Mouse (Mus musculus) ZHBTc4 (cell line): ENCODE data around the gene Pfdn4.

ENCODE experiments used
- DNase-seq: peaks from one replicate; pipeline ENCODE4 v3.0.0-alpha.2; 2011; ENCODE audit warnings: low read depth, low spot score

The Pfdn4 gene

GRCm38 (mm10) chr2:170497091-170497566 lies 901 bp downstream of the Pfdn4 start, which contains the start of gene Cyp24a1:
Gene Cyp24a1 (minus strand): TSS chr2:170497145.
- DNase-seq = peak; percentile 76

DNA sequence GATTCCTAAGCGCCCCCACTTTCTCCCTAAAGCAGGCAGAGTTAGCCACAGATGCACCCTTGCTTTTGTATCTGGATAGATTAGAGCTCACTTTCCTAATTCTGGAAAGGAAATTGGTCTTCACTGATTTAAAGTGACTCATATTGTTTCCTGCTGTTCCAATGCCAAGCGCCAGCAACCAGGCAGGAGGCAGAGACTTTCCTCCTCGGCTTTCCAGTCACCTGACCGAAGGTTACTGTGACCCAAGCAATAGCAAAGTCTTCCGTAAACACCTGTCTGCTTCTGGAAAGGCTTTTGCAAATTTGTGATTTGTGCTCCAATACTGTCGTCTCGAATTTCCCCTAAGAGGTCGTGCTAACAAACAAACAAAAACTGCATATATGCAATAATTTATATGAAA lies 1.8 kb downstream of the Pfdn4 start:
- no peak for DNase-seq

- no peak for DNase-seq
Observed at GRCm38 (mm10) chr2:170503343-170503742, 7.1 kb downstream of the Pfdn4 start.

- DNase-seq = no peak
Observed at GRCm38 (mm10) chr2:170503983-170504382, 7.8 kb downstream of the Pfdn4 start.

- DNase-seq = peak; percentile 83
Observed at GRCm38 (mm10) chr2:170507734-170508133, 11.5 kb downstream of the Pfdn4 start.

DNA sequence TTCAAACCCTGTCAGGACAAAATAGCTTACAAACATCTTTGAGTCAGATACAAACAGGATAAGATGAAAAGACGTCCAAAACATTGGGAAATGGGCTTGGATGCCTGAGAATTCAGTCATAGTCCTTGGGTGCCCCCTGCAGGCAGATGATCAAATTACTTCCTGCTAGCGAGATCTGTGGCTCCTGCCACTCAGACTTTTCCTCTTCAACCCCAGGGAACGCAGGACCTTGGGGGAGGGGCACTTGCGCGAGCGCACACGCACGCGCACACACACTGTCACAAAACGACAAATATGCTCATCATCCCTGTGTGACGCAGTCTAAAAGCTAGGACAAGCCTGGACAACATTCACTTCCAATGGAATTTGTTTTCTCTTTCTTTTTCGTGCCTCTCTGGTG lies 12.6 kb downstream of the Pfdn4 start:
- DNase-seq = peak; percentile 92

DNA sequence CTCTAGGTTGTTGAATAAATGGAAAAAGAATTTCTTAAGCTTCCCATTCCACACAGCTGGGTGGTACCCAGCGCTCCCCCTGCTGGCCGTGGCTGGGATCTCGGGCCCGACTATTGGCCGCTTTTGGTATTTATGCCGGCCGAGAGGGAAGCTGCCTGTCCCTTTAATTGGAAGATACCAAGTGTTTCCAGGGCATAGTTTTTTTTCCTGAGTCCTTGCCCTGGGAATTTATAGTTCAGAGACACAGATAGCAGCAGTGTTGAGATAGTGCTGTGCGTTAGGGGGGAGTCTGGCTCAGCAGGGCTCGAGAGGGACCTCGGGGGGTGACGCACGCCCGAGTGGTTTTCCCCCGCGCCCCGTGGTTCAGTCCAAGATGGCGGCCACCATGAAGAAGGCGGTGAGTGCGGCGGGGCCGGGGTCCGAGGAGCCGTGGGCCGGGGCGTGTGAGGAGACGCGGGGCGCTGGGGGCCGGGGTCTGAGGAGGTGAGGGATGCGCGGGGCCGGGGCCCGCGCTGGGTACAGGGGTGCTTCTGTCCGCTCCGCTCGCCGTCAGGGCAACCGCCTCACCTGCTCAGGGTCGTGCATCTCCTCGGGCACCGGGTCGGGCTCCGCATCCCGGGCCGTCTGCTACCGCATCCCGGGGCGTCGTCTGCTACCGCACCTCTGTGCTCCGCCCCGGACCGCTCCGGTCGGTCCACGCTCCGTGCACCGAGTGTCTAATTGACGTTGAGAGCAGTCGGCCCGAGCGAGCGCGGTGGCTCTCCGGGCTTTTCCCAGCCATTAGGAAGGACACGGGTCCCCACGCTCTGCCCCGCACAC lies 15.1 kb downstream of the Pfdn4 start:
- DNase-seq = peak; percentile 94

DNA sequence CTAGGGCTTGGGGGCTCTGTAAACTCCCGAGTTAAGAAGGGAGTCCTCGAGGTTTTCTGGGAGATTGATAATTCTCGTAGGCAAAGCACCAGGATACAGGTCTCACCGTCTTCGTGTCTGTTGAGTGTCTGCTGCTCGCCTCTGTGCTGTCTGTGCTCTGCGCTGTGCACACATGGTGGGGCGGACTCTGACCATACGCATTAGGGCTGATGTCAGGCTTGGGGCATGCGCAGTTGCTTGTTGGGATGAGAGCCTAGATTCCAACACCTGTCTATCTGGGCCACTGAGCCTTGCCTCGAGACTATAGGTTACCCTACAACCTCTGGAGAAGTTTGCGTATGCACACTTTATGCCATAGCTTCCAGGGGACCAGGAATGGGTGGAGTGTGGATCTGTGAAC lies 17.5 kb downstream of the Pfdn4 start:
- peak; percentile 58 for DNase-seq

DNA sequence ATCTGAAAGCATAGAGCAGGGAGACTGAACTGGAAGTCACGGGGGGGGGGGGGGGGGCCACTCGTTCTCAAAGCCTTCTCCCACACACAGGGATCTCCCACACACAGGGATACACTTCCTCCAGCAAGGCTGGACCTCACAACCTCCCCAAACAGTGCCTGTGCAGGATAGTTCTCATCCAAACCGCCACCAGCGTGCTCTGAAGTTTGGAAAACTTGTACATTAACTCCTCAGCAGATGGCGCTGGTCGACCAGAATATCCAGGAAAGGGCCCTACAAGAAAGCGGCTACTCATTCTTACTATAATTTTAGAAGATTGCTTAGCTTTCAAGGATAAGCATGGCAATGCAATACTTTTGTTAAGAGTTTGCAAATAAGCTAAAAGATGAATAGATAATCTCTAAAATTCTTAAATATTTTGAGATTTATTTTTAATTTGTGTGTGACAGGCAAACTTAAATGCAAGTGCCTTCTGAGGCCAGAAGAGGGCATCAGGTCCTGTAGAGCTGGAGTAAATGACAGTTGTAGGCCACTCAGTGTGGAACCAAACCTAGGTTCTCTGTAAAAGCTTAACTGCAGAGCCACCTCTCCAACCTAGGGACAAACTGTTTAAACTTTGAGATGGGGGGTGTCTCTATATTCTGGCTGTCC lies 24.2 kb downstream of the Pfdn4 start:
- DNase-seq = peak; percentile 84

GRCm38 (mm10) chr2:170526513-170526912 lies 30.3 kb downstream of the Pfdn4 start:
- DNase-seq = peak; percentile 79

DNA sequence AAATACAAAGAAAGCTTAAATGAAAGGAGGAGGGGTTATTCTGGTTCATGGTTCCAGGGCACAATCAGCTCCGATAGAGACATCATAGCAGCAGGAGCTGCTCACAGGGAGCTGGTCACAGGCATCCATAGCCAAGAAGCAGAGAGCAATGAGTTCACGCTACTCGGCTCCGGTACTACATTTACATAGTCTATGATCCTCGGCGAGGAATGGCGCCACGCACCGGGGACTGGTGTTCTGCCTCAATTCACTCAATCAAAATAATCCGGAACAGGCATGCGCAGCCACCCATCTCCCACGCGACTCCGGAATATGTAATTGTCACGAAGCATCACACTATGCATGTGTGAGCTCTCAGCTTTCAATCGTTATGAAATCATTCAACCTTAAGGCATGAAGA lies 31.8 kb downstream of the Pfdn4 start:
- DNase-seq = no peak

DNA sequence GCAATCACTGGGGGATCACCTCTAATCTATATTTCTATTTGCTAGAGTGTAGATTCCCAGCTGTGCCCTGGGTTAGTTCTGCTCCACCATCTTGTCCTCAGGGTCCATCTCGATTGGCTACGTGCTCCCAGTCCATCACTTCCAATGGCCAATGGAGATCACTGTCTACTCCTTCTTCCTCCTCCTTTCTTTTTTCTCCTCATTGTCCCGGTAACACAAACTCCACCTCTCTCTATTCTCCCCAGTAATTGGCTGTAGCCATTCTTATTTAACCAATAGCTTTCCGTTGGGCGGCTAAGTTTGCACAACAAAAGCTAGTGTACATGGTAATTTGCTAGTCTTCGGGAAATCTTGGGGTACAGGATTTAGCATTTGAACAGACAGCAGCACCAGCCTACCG lies 33.5 kb downstream of the Pfdn4 start:
- DNase-seq = peak; percentile 92

GRCm38 (mm10) chr2:170530256-170530655 lies 34.0 kb downstream of the Pfdn4 start:
- peak; percentile 65 for DNase-seq

DNA sequence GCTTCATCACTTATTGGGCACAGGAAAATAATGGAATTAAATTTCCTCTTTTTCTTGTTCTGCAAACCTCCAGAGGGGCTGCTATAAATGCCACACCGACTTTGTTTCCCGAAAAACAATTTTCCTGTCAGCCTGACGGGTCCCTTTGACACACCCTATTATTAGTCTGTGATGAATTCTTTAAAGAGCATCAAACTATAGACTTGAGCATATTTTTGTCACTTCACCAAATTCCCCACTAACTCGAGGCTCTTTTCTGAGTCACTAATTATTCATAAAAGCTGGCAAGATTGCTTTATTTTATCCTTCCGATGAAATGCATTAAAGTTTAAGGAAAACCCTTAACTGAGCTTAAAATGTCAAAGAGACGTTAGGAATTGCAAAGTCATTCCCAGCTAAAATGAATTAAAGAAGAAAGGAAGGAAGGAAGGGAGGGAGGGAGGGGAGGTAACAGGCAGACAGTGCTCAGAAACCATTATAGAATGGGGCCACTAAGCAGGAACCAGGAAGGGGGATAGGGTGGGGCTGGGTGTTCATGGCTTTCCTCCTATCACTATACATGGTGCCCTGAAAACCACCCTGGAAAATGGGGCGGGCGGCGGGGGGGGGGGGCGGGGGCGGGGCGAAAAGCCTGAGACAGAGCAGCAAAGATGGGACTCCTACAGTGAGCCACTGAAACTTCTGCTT lies 38.0 kb downstream of the Pfdn4 start:
- no peak for DNase-seq

GRCm38 (mm10) chr2:170534803-170535174 lies 38.6 kb downstream of the Pfdn4 start:
- DNase-seq = no peak

DNA sequence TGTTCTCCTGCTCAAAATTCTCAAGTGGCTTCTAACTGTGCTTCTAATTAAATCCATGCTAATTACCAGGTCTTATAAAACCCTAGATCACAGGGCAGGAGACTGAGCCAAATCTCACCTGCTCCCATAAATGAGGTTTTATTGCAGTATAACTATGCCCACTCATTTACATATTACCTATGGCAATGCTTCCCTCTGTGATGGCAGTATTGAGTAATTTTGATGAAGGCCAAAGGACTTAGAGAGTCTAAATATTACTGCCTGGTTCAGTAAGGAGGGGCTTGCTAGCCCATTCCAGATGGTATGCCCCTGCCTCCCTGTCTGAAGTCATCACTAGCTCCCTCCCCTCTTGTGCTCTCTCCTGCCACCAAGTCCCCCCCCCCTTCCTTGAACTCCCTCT lies 39.6 kb downstream of the Pfdn4 start:
- no peak for DNase-seq

DNA sequence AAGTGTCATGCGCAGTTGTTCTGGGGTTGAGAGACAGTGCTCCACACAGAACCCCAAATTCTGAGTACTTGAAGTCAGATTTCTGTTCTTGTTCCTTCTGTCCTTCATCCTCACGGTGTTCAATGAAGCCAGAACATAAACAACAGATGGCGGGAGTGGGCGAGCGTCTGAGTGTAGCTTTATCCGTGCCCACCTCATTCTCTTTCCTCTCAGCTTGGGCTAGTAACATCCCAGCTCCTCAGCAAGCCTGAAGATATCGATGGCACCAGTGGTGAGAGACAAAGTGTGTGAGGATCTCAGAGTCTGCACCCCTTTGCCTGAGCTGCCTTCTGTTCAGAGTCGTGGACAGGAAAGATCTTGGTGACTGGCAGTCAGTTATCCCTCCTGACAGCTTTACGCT lies 43.0 kb downstream of the Pfdn4 start:
- no peak for DNase-seq

GRCm38 (mm10) chr2:170543625-170544024 lies 47.4 kb downstream of the Pfdn4 start:
- DNase-seq = no peak

DNA sequence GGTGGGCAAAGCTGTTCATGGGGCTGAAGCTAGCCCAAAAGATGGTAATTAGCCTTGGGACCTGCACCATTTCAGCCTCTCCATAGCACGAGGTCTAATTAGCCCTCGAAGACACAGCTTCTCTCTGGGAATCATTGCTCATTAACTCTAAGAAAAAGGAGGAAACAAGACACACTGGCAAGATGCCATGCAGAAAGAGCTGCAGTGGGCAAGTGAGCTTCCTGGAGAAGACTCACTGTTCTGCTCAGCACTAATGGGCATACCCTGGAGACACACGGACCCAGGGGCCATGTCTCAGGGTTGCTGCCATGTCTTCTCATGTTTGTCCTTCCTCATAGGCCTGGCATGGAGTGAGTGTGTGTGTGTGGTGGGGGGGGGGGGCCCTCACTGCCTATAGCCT lies 47.9 kb downstream of the Pfdn4 start:
- no peak for DNase-seq

DNA sequence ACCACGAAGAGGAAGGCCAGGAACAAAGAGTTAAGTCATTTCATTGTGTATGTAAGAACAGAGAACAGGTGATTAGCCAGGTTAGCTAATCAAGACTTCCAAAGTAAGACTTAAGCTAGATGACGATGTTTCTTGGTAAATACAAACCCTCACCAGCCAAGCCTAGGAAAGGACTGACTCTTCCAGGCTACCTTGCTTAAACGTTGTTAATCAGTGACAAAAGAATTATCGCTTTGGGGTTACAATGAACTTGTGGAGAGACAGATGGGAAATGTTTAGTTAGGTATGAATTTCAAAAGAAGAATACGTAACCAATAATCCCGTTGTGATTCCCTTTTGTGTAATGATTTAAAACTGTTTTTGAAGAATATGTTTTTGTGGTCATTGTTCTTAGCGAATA lies 48.7 kb downstream of the Pfdn4 start:
- DNase-seq = no peak

DNA sequence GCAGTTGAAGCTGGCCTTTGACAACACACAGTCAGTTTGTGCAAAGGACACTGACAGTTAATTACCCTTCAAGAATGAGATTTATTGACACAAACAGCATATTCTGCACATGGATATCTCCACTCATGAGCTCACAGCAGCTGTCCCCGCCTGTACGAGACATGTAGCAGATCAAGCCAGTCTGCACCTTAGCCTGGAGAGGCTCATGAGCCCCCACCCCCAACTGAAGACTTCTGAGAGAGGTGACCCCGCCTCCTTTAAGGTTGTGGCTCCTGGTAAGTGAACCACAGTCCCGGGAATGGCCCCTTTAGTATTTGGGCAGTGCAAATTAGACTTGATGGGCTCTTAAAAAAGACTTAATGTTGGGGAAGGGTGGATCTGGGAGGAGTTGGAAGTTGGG lies 49.5 kb downstream of the Pfdn4 start:
- DNase-seq = no peak

- no peak for DNase-seq
Observed at GRCm38 (mm10) chr2:170547526-170547925, 51.3 kb downstream of the Pfdn4 start.
